ENCODE assay signal across 19 mouse cellular contexts in the genomic region with DNA sequence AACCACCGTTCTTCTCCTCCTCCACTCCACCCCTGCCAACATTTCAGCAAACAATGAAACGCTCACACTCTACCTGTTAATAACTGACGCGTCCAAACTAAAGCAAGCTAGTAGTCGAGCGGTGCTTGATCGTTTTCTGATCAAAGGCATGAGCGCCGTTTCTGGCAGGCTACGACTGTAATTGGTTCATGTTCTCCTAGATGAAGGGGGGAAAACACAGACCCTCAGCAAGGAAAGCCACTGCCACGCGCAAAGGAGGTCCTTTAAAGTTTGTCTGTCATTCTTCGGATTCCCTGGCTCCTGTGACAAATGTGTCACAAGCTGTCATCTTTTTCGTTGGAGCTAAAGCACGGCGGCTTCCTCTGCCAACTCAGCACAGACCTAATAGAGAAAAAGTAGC. TPM values are rescaled to one million over a fixed set of nuclear protein-coding genes. Genes with fewer than 3 reads are reported as not detected.
DNase-seq lines count a peak whose midpoint lies in the region; ATAC-seq and TF ChIP-seq lines count a peak whose summit lies in the region.
"Had no signal": no experiment of that assay in that cellular context is flagged by ENCODE, and none has a peak within 500 bp of the region (broad histone marks: within the 10 kb centered on the region; RNA-seq: fewer than 3 reads in every experiment).

No protein-coding gene starts in this region.

- WGBS in forebrain, embryonic 16.5 days = 45% methylated on average over 16 of the region's 16 CpGs
- WGBS in forebrain, embryonic 12.5 days = 82% methylated on average over 16 of the region's 16 CpGs
- WGBS in hindbrain, postnatal 0 days = 68% methylated on average over 16 of the region's 16 CpGs
- WGBS in hindbrain, embryonic 11.5 days = 88% methylated on average over 16 of the region's 16 CpGs
- WGBS in midbrain, embryonic 14.5 days = 77% methylated on average over 16 of the region's 16 CpGs
- 81% methylated on average over 16 of the region's 16 CpGs for WGBS in midbrain, embryonic 13.5 days
- 66% methylated on average over 16 of the region's 16 CpGs for WGBS in midbrain, postnatal 0 days

- no peak for DNase-seq in hindbrain, postnatal 0 days (ENCODE audit: low spot score)
- no peak for DNase-seq in hindbrain, embryonic 11.5 days (ENCODE audit: low spot score)
- peak; percentile 22 for DNase-seq in midbrain, embryonic 14.5 days
- no peak for DNase-seq in midbrain, postnatal 0 days (ENCODE audit: low spot score)
- DNase-seq: adrenal gland, postnatal 14 days; cerebellum, adult 18-20 months; cerebellum, adult 9-11 months; cerebellum, postnatal 36 days; gastrocnemius, postnatal 10 days; heart, postnatal 4 days had no signal

- peaks cover 5% of the 10 kb centered on the region for H3K4me1 ChIP-seq in forebrain, embryonic 16.5 days (replicated peaks; ENCODE audit: control insufficient read depth, insufficient read depth, low read length)
- no peaks in the 10 kb centered on the region for H3K4me1 ChIP-seq in forebrain, embryonic 12.5 days
- no peaks in the 10 kb centered on the region for H3K4me1 ChIP-seq in hindbrain, postnatal 0 days (ENCODE audit: insufficient read depth, low read length)
- H3K4me1 ChIP-seq in hindbrain, embryonic 11.5 days (replicated peaks; ENCODE audit: control insufficient read depth, insufficient read depth, low read length) = no peaks in the 10 kb centered on the region
- H3K4me1 ChIP-seq in midbrain, embryonic 14.5 days (ENCODE audit: control insufficient read depth, insufficient read depth, low read length) = no peaks in the 10 kb centered on the region
- H3K4me1 ChIP-seq in midbrain, embryonic 13.5 days (replicated peaks) = no peaks in the 10 kb centered on the region
- no peaks in the 10 kb centered on the region for H3K4me1 ChIP-seq in midbrain, postnatal 0 days (ENCODE audit: insufficient read depth, low read length)
- H3K4me1 ChIP-seq: embryonic facial prominence, embryonic 13.5 days; heart, embryonic 13.5 days; hindbrain, embryonic 13.5 days; intestine, embryonic 15.5 days had no signal

- H3K9me3 ChIP-seq in forebrain, embryonic 16.5 days (ENCODE audit: control insufficient read depth, low read length) = no peaks in the 10 kb centered on the region
- H3K9me3 ChIP-seq in forebrain, embryonic 12.5 days = no peaks in the 10 kb centered on the region
- H3K9me3 ChIP-seq in hindbrain, postnatal 0 days (ENCODE audit: low read length) = no peaks in the 10 kb centered on the region
- no peaks in the 10 kb centered on the region for H3K9me3 ChIP-seq in hindbrain, embryonic 11.5 days (ENCODE audit: control insufficient read depth, low read length)
- no peaks in the 10 kb centered on the region for H3K9me3 ChIP-seq in midbrain, embryonic 14.5 days (ENCODE audit: control insufficient read depth, low read length)
- no peaks in the 10 kb centered on the region for H3K9me3 ChIP-seq in midbrain, embryonic 13.5 days
- no peaks in the 10 kb centered on the region for H3K9me3 ChIP-seq in midbrain, postnatal 0 days (ENCODE audit: low read length)
- H3K9me3 ChIP-seq: embryonic facial prominence, embryonic 13.5 days; heart, embryonic 13.5 days; hindbrain, embryonic 13.5 days; intestine, embryonic 15.5 days had no signal

- H3K27me3 ChIP-seq in forebrain, embryonic 16.5 days (replicated peaks; ENCODE audit: control insufficient read depth, insufficient read depth, low read length) = no peaks in the 10 kb centered on the region
- H3K27me3 ChIP-seq in forebrain, embryonic 12.5 days = no peaks in the 10 kb centered on the region
- no peaks in the 10 kb centered on the region for H3K27me3 ChIP-seq in hindbrain, postnatal 0 days (ENCODE audit: insufficient read depth, low read length)
- H3K27me3 ChIP-seq in hindbrain, embryonic 11.5 days (ENCODE audit: control insufficient read depth, insufficient read depth, low read length) = no peaks in the 10 kb centered on the region
- H3K27me3 ChIP-seq in midbrain, embryonic 14.5 days (ENCODE audit: control insufficient read depth, insufficient read depth, low read length) = no peaks in the 10 kb centered on the region
- no peaks in the 10 kb centered on the region for H3K27me3 ChIP-seq in midbrain, embryonic 13.5 days
- no peaks in the 10 kb centered on the region for H3K27me3 ChIP-seq in midbrain, postnatal 0 days (ENCODE audit: insufficient read depth, low read length)
- H3K27me3 ChIP-seq: embryonic facial prominence, embryonic 13.5 days; heart, embryonic 13.5 days; hindbrain, embryonic 13.5 days; intestine, embryonic 15.5 days had no signal

- 0 out of 2 replicates have a peak overlapping the region, but pooled peaks have one; percentile 4 for H3K4me2 ChIP-seq in forebrain, embryonic 16.5 days (ENCODE audit: low read length)
- no peak overlapping the region for H3K4me2 ChIP-seq in forebrain, embryonic 12.5 days
- H3K4me2 ChIP-seq in hindbrain, postnatal 0 days (ENCODE audit: low read depth, low read length) = 0 out of 2 replicates have a peak overlapping the region, but pooled peaks have one; percentile 3
- no peak overlapping the region for H3K4me2 ChIP-seq in hindbrain, embryonic 11.5 days (replicated peaks; ENCODE audit: low read depth, low read length)
- H3K4me2 ChIP-seq in midbrain, embryonic 14.5 days (ENCODE audit: low read length) = no peak overlapping the region
- H3K4me2 ChIP-seq in midbrain, embryonic 13.5 days (replicated peaks) = no peak overlapping the region
- H3K4me2 ChIP-seq in midbrain, postnatal 0 days (ENCODE audit: low read depth, low read length, poor library complexity, severe bottlenecking) = peak overlapping the region; percentile 10; the same call in 1 of the 2 replicates
- H3K4me2 ChIP-seq: embryonic facial prominence, embryonic 13.5 days; heart, embryonic 13.5 days; hindbrain, embryonic 13.5 days; intestine, embryonic 15.5 days had no signal

- ATAC-seq in forebrain, embryonic 16.5 days = no peak
- ATAC-seq in forebrain, embryonic 12.5 days (ENCODE audit: low FRiP score) = no peak
- ATAC-seq in hindbrain, postnatal 0 days = no peak
- ATAC-seq in hindbrain, embryonic 11.5 days (ENCODE audit: low FRiP score) = no peak
- ATAC-seq in midbrain, embryonic 14.5 days (ENCODE audit: low FRiP score, low TSS enrichment) = no peak
- ATAC-seq in midbrain, embryonic 13.5 days = no peak
- no peak for ATAC-seq in midbrain, postnatal 0 days (ENCODE audit: low FRiP score)
- ATAC-seq: activated CD4-positive, CD25-positive, alpha-beta regulatory T cell, adult 4 months; intestine, embryonic 15.5 days; Patski had no signal

- H3K36me3 ChIP-seq in forebrain, embryonic 16.5 days (ENCODE audit: control insufficient read depth, insufficient read depth) = no peaks in the 10 kb centered on the region
- no peaks in the 10 kb centered on the region for H3K36me3 ChIP-seq in forebrain, embryonic 12.5 days (replicated peaks)
- no peaks in the 10 kb centered on the region for H3K36me3 ChIP-seq in hindbrain, postnatal 0 days (ENCODE audit: insufficient read depth, low read length)
- H3K36me3 ChIP-seq in hindbrain, embryonic 11.5 days (ENCODE audit: control insufficient read depth, insufficient read depth, low read length) = no peaks in the 10 kb centered on the region
- H3K36me3 ChIP-seq in midbrain, embryonic 14.5 days (ENCODE audit: control insufficient read depth, insufficient read depth, low read length) = no peaks in the 10 kb centered on the region
- H3K36me3 ChIP-seq in midbrain, embryonic 13.5 days = no peaks in the 10 kb centered on the region
- H3K36me3 ChIP-seq in midbrain, postnatal 0 days (ENCODE audit: insufficient read depth, low read length) = no peaks in the 10 kb centered on the region
- H3K36me3 ChIP-seq: embryonic facial prominence, embryonic 13.5 days; heart, embryonic 13.5 days; hindbrain, embryonic 13.5 days; intestine, embryonic 15.5 days had no signal

- no peak overlapping the region for H3K9ac ChIP-seq in forebrain, embryonic 16.5 days (replicated peaks; ENCODE audit: low read depth, low read length)
- no peak overlapping the region for H3K9ac ChIP-seq in forebrain, embryonic 12.5 days
- H3K9ac ChIP-seq in hindbrain, postnatal 0 days (replicated peaks; ENCODE audit: low read length) = no peak overlapping the region
- no peak overlapping the region for H3K9ac ChIP-seq in hindbrain, embryonic 11.5 days (ENCODE audit: low read depth, low read length)
- H3K9ac ChIP-seq in midbrain, embryonic 14.5 days (replicated peaks; ENCODE audit: low read length) = no peak overlapping the region
- no peak overlapping the region for H3K9ac ChIP-seq in midbrain, embryonic 13.5 days (replicated peaks)
- no peak overlapping the region for H3K9ac ChIP-seq in midbrain, postnatal 0 days (replicated peaks; ENCODE audit: low read length, poor library complexity, severe bottlenecking)
- H3K9ac ChIP-seq: embryonic facial prominence, embryonic 13.5 days; heart, embryonic 13.5 days; hindbrain, embryonic 13.5 days; intestine, embryonic 15.5 days had no signal

- H3K4me3 ChIP-seq in forebrain, embryonic 16.5 days (replicated peaks; ENCODE audit: low read length) = no peak overlapping the region
- H3K4me3 ChIP-seq in forebrain, embryonic 12.5 days (replicated peaks) = no peak overlapping the region
- no peak overlapping the region for H3K4me3 ChIP-seq in hindbrain, postnatal 0 days (ENCODE audit: low read length)
- no peak overlapping the region for H3K4me3 ChIP-seq in hindbrain, embryonic 11.5 days (ENCODE audit: low read depth, low read length)
- no peak overlapping the region for H3K4me3 ChIP-seq in midbrain, embryonic 14.5 days (replicated peaks; ENCODE audit: low read depth, low read length)
- no peak overlapping the region for H3K4me3 ChIP-seq in midbrain, embryonic 13.5 days (replicated peaks)
- no peak overlapping the region; the same call in 1 of the 2 replicates for H3K4me3 ChIP-seq in midbrain, postnatal 0 days (ENCODE audit: low read depth, low read length)
- H3K4me3 ChIP-seq: embryonic facial prominence, embryonic 13.5 days; heart, embryonic 13.5 days; hindbrain, embryonic 13.5 days; intestine, embryonic 15.5 days had no signal

- H3K27ac ChIP-seq in forebrain, embryonic 16.5 days (ENCODE audit: low read length) = no peak overlapping the region
- no peak overlapping the region for H3K27ac ChIP-seq in forebrain, embryonic 12.5 days
- H3K27ac ChIP-seq in hindbrain, postnatal 0 days = no peak overlapping the region
- no peak overlapping the region for H3K27ac ChIP-seq in hindbrain, embryonic 11.5 days (ENCODE audit: low read depth, low read length)
- H3K27ac ChIP-seq in midbrain, embryonic 14.5 days (replicated peaks; ENCODE audit: low read depth, low read length) = no peak overlapping the region
- H3K27ac ChIP-seq in midbrain, embryonic 13.5 days = no peak overlapping the region
- no peak overlapping the region for H3K27ac ChIP-seq in midbrain, postnatal 0 days (ENCODE audit: low read depth, low read length)
- H3K27ac ChIP-seq: embryonic facial prominence, embryonic 13.5 days; heart, embryonic 13.5 days; hindbrain, embryonic 13.5 days; intestine, embryonic 15.5 days had no signal

- TF ChIP-seq CTCF in hindbrain, postnatal 0 days (IDR thresholded peaks at IDR 0.05; ENCODE audit: low read depth) = no peak
- no peak for TF ChIP-seq CTCF in midbrain, postnatal 0 days (IDR thresholded peaks at IDR 0.05)

RNA-seq across cellular contexts. Expression of a gene that starts 21.6 kb away (rescaled TPM):
- polyA plus RNA-seq in forebrain, embryonic 16.5 days (2015; fragmentation: Nextera tagmentation; extraction: Ambion mirVana) = 72.3 and 88.6 TPM in 2 replicates
- 34.5 and 35.6 TPM in 2 replicates for polyA plus RNA-seq in forebrain, embryonic 12.5 days (2016; fragmentation: Nextera tagmentation; extraction: Ambion mirVana)
- 21.5 and 23.3 TPM in 2 replicates for total RNA-seq in hindbrain, postnatal 0 days (2014; rRNA removed)
- polyA plus RNA-seq in hindbrain, postnatal 0 days (2015; fragmentation: Nextera tagmentation; extraction: Ambion mirVana) = 23.8 and 24.4 TPM in 2 replicates
- 13.2 and 14.9 TPM in 2 replicates for polyA plus RNA-seq in hindbrain, embryonic 11.5 days (2014; fragmentation: Nextera tagmentation; extraction: Ambion mirVana)
- polyA plus RNA-seq in midbrain, embryonic 14.5 days (2014; fragmentation: Nextera tagmentation; extraction: Ambion mirVana) = 29.6 and 33.2 TPM in 2 replicates
- polyA plus RNA-seq in midbrain, embryonic 13.5 days (2015; fragmentation: Nextera tagmentation; extraction: Ambion mirVana) = 22.1 and 23.4 TPM in 2 replicates
- total RNA-seq in midbrain, postnatal 0 days (2014; rRNA removed) = 16.9 and 25.2 TPM in 2 replicates
- 20.2 and 24.8 TPM in 2 replicates for polyA plus RNA-seq in midbrain, postnatal 0 days (2015; fragmentation: Nextera tagmentation; extraction: Ambion mirVana)
- polyA plus RNA-seq: Patski had no signal

Comparison
In these comparisons a context has a peak if more than half of its experiments do, and no peak if none do; other contexts are left out.
1. H3K4me2 ChIP-seq: peak in forebrain, embryonic 16.5 days (single experiment), hindbrain, postnatal 0 days (single experiment) and midbrain, postnatal 0 days (single experiment); none in forebrain, embryonic 12.5 days (single experiment), hindbrain, embryonic 11.5 days (single experiment), midbrain, embryonic 14.5 days (single experiment) and midbrain, embryonic 13.5 days (single experiment).